Mouse (Mus musculus): Measurements from ENCODE around the gene Tcf12. TPM values are rescaled to one million over a fixed set of nuclear protein-coding genes. Genes with fewer than 3 reads are reported as not detected.

Gene Tcf12
- polyA plus RNA-seq, 1 experiment from 2014 or later = 94.8 TPM

GRCm38 (mm10) chr9:71835203-71835815, 276.4 kb downstream of the Tcf12 start:
- Histone ChIP-seq H3K9ac (no peak overlapping the region), H3K4me3 (replicated peaks; ENCODE audit: low read length) (no peak overlapping the region), H3K27me3 (ENCODE audit: control insufficient read depth, insufficient read depth, low read length) (no peaks in the 10 kb centered on the region), H3K4me2 (replicated peaks) (no peak overlapping the region), H3K36me3 (replicated peaks; ENCODE audit: control insufficient read depth, insufficient read depth) (no peaks in the 10 kb centered on the region; the same call in 1 of the 2 replicates), H3K9me3 (ENCODE audit: control insufficient read depth, low read length) (no peaks in the 10 kb centered on the region), H3K27ac (no peak overlapping the region), H3K4me1 (replicated peaks; ENCODE audit: control insufficient read depth, insufficient read depth, low read length) (no peaks in the 10 kb centered on the region)
- WGBS = 15% methylated on average over 2 of the region's 2 CpGs
- ATAC-seq (ENCODE audit: low FRiP score) = 0 out of 2 replicates have a peak, but pooled peaks have one; percentile 43
- no peak for DNase-seq (ENCODE audit: low spot score)

- H3K27ac ChIP-seq = no peak overlapping the region
- no peak for DNase-seq (ENCODE audit: low spot score)
- H3K27me3 ChIP-seq (ENCODE audit: control insufficient read depth, insufficient read depth, low read length) = no peaks in the 10 kb centered on the region
- no peak overlapping the region for H3K4me2 ChIP-seq (replicated peaks)
- no peak overlapping the region for H3K9ac ChIP-seq
- no peaks in the 10 kb centered on the region for H3K9me3 ChIP-seq (ENCODE audit: control insufficient read depth, low read length)
- H3K4me3 ChIP-seq (replicated peaks; ENCODE audit: low read length) = no peak overlapping the region
- no peaks in the 10 kb centered on the region for H3K36me3 ChIP-seq (replicated peaks; ENCODE audit: control insufficient read depth, insufficient read depth)
- WGBS = 67% methylated on average over 4 of the region's 4 CpGs
- H3K4me1 ChIP-seq (replicated peaks; ENCODE audit: control insufficient read depth, insufficient read depth, low read length) = no peaks in the 10 kb centered on the region
- no peak for ATAC-seq (ENCODE audit: low FRiP score)
Observed at GRCm38 (mm10) chr9:71834707-71835106, 277.0 kb downstream of the Tcf12 start.

- ATAC-seq (ENCODE audit: low FRiP score) = no peak
- WGBS = 46% methylated on average over 26 of the region's 26 CpGs
- Histone ChIP-seq H3K9me3 (ENCODE audit: control insufficient read depth, low read length) (no peaks in the 10 kb centered on the region), H3K4me3 (replicated peaks; ENCODE audit: low read length) (no peak overlapping the region), H3K9ac (no peak overlapping the region), H3K36me3 (replicated peaks; ENCODE audit: control insufficient read depth, insufficient read depth) (no peaks in the 10 kb centered on the region), H3K27ac (no peak overlapping the region), H3K27me3 (ENCODE audit: control insufficient read depth, insufficient read depth, low read length) (no peaks in the 10 kb centered on the region), H3K4me1 (replicated peaks; ENCODE audit: control insufficient read depth, insufficient read depth, low read length) (no peaks in the 10 kb centered on the region), H3K4me2 (replicated peaks) (no peak overlapping the region)
- no peak for DNase-seq (ENCODE audit: low spot score)
Observed at GRCm38 (mm10) chr9:71831756-71832699, 279.6 kb downstream of the Tcf12 start.

GRCm38 (mm10) chr9:71830994-71831393, 280.7 kb downstream of the Tcf12 start:
- H3K9ac ChIP-seq = no peak overlapping the region
- no peak for ATAC-seq (ENCODE audit: low FRiP score)
- H3K4me3 ChIP-seq (replicated peaks; ENCODE audit: low read length) = no peak overlapping the region
- DNase-seq (ENCODE audit: low spot score) = no peak
- no peaks in the 10 kb centered on the region for H3K4me1 ChIP-seq (replicated peaks; ENCODE audit: control insufficient read depth, insufficient read depth, low read length)
- no peak overlapping the region for H3K27ac ChIP-seq
- H3K27me3 ChIP-seq (ENCODE audit: control insufficient read depth, insufficient read depth, low read length) = no peaks in the 10 kb centered on the region
- no peaks in the 10 kb centered on the region for H3K9me3 ChIP-seq (ENCODE audit: control insufficient read depth, low read length)
- 84% methylated on average over 4 of the region's 4 CpGs for WGBS
- H3K4me2 ChIP-seq (replicated peaks) = no peak overlapping the region
- H3K36me3 ChIP-seq (replicated peaks; ENCODE audit: control insufficient read depth, insufficient read depth) = no peaks in the 10 kb centered on the region

GRCm38 (mm10) chr9:71830365-71830764, 281.3 kb downstream of the Tcf12 start:
- H3K4me1 ChIP-seq (replicated peaks; ENCODE audit: control insufficient read depth, insufficient read depth, low read length) = no peaks in the 10 kb centered on the region
- H3K36me3 ChIP-seq (replicated peaks; ENCODE audit: control insufficient read depth, insufficient read depth) = no peaks in the 10 kb centered on the region
- no peak for DNase-seq (ENCODE audit: low spot score)
- no peak overlapping the region for H3K4me2 ChIP-seq (replicated peaks)
- H3K9me3 ChIP-seq (ENCODE audit: control insufficient read depth, low read length) = no peaks in the 10 kb centered on the region
- no peaks in the 10 kb centered on the region for H3K27me3 ChIP-seq (ENCODE audit: control insufficient read depth, insufficient read depth, low read length)
- no peak overlapping the region for H3K4me3 ChIP-seq (replicated peaks; ENCODE audit: low read length)
- H3K9ac ChIP-seq = no peak overlapping the region
- whole genome bisulfite sequencing = 81% methylated on average over 5 of the region's 5 CpGs
- H3K27ac ChIP-seq = no peak overlapping the region
- no peak for ATAC-seq (ENCODE audit: low FRiP score)

- H3K4me3 ChIP-seq (replicated peaks; ENCODE audit: low read length) = no peak overlapping the region
- WGBS = 90% methylated on average over 3 of the region's 3 CpGs
- ATAC-seq (ENCODE audit: low FRiP score) (no peak), DNase-seq (ENCODE audit: low spot score) (no peak)
- H3K9ac ChIP-seq = no peak overlapping the region
- H3K27ac ChIP-seq = no peak overlapping the region
- no peak overlapping the region for H3K4me2 ChIP-seq (replicated peaks)
- H3K9me3 ChIP-seq (ENCODE audit: control insufficient read depth, low read length) = no peaks in the 10 kb centered on the region
- no peaks in the 10 kb centered on the region for H3K4me1 ChIP-seq (replicated peaks; ENCODE audit: control insufficient read depth, insufficient read depth, low read length)
- H3K27me3 ChIP-seq (ENCODE audit: control insufficient read depth, insufficient read depth, low read length) = no peaks in the 10 kb centered on the region
- H3K36me3 ChIP-seq (replicated peaks; ENCODE audit: control insufficient read depth, insufficient read depth) = no peaks in the 10 kb centered on the region
Observed at GRCm38 (mm10) chr9:71829753-71830152, 281.9 kb downstream of the Tcf12 start.

GRCm38 (mm10) chr9:71829137-71829536, 282.5 kb downstream of the Tcf12 start:
- H3K4me3 ChIP-seq (replicated peaks; ENCODE audit: low read length) = no peak overlapping the region
- DNase-seq (ENCODE audit: low spot score) (no peak), ATAC-seq (ENCODE audit: low FRiP score) (no peak)
- 80% methylated on average over 6 of the region's 6 CpGs for WGBS
- no peaks in the 10 kb centered on the region for H3K27me3 ChIP-seq (ENCODE audit: control insufficient read depth, insufficient read depth, low read length)
- H3K9ac ChIP-seq = no peak overlapping the region
- no peaks in the 10 kb centered on the region for H3K4me1 ChIP-seq (replicated peaks; ENCODE audit: control insufficient read depth, insufficient read depth, low read length)
- H3K4me2 ChIP-seq (replicated peaks) = no peak overlapping the region
- no peak overlapping the region for H3K27ac ChIP-seq
- H3K36me3 ChIP-seq (replicated peaks; ENCODE audit: control insufficient read depth, insufficient read depth) = no peaks in the 10 kb centered on the region
- no peaks in the 10 kb centered on the region for H3K9me3 ChIP-seq (ENCODE audit: control insufficient read depth, low read length)

GRCm38 (mm10) chr9:71827371-71827770, 284.3 kb downstream of the Tcf12 start:
- Histone ChIP-seq H3K9me3 (ENCODE audit: control insufficient read depth, low read length) (no peaks in the 10 kb centered on the region), H3K27me3 (ENCODE audit: control insufficient read depth, insufficient read depth, low read length) (no peaks in the 10 kb centered on the region), H3K4me2 (replicated peaks) (no peak overlapping the region), H3K4me3 (replicated peaks; ENCODE audit: low read length) (no peak overlapping the region), H3K27ac (no peak overlapping the region), H3K9ac (no peak overlapping the region), H3K36me3 (replicated peaks; ENCODE audit: control insufficient read depth, insufficient read depth) (no peaks in the 10 kb centered on the region), H3K4me1 (replicated peaks; ENCODE audit: control insufficient read depth, insufficient read depth, low read length) (no peaks in the 10 kb centered on the region)
- DNase-seq (ENCODE audit: low spot score) (no peak), ATAC-seq (ENCODE audit: low FRiP score) (no peak)
- 93% methylated on average over 5 of the region's 5 CpGs for WGBS

- no peak overlapping the region for H3K4me3 ChIP-seq (replicated peaks; ENCODE audit: low read length)
- no peak overlapping the region for H3K9ac ChIP-seq
- DNase-seq (ENCODE audit: low spot score) (no peak), ATAC-seq (ENCODE audit: low FRiP score) (peak; percentile 51)
- H3K27ac ChIP-seq = no peak overlapping the region
- H3K9me3 ChIP-seq (ENCODE audit: control insufficient read depth, low read length) = no peaks in the 10 kb centered on the region
- H3K27me3 ChIP-seq (ENCODE audit: control insufficient read depth, insufficient read depth, low read length) = no peaks in the 10 kb centered on the region
- WGBS = 63% methylated on average over 12 of the region's 12 CpGs
- H3K4me2 ChIP-seq (replicated peaks) = no peak overlapping the region
- H3K36me3 ChIP-seq (replicated peaks; ENCODE audit: control insufficient read depth, insufficient read depth) = no peaks in the 10 kb centered on the region
- no peaks in the 10 kb centered on the region for H3K4me1 ChIP-seq (replicated peaks; ENCODE audit: control insufficient read depth, insufficient read depth, low read length)
Observed at GRCm38 (mm10) chr9:71826040-71826525, 285.6 kb downstream of the Tcf12 start.
